Mouse (Mus musculus) kidney, adult 11 months (tissue): ENCODE data around the gene Daam1.

Experiments used
- DNase-seq: peaks from one replicate; pipeline ENCODE4 v3.0.0; 2022

Daam1 gene

DNA sequence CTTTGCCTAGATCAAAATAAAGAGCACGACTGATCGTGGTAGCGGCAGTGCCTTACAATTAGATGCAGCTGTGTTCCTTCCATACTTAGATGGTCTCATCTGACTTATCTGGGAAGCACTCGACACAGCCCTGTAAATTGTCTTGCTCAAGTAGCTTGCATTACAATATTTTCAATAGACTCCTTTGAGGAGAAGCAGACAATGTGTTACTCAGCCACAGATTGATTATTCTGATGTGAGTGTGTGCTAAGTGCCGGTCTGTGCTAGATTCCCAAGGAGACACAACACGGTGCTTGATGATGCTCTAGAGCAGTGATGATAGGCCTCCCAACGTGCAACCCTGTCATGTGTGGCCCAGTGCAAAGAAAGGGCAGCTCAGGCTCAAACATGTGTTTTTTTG is 70.3 kb downstream of the Daam1 start:
- no peak for DNase-seq

DNA sequence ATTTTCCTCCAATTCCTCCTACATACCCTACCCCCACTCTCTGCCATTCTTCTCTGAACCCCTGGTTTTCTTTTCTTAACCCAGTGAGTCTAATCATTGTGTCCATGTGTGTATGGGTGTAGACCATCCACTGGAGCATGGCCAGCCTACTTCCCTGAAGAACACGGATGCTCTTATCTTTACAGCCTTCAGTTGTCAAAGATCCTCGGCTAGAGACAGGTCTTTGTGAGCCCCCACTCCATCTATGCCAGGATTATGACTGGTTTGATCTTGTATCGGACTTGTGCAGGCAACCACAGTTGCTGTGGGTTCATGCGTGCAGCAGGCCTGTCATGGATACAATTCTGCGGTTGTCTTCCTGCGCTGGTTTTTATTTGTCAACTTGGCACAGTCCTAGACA is 71.0 kb downstream of the Daam1 start:
- no peak for DNase-seq

DNA sequence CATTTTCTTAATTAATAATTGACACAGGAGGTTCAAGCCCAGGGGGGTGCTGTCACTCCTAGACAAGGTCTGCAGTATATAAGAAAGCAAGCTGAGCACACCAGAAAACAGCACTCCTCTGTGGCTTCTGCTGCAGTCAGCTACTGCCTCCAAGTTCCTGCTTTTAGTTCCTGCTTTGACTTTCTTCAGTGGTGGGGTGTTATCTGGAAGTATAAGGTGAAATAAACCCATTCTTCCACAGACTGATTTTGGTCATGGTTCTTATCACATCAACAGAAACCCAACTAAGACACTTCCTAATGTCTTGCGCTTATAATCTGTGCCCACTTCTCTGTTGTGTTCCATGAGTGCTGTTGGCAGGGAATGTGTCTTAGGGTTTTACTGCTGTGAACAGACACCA is 71.4 kb downstream of the Daam1 start:
- no peak for DNase-seq

DNA sequence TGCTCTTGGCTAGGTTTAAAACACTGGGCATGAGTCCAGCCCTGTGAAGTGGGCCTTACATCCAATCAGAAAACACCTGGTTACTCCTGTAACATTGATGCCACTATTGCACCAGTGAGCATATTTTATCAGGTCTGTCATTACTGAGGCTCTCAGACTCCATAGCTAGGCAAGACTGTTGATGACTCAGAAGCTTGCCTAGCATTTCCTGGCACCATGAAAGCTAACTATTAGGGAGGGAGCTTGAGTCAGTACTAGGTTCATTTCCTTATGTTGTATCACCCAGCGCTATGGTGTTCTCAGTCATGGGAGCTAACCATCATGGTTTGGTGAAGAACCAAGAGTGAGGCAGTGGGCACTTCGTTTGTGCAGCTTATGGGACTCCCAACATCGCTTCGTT is 72.3 kb downstream of the Daam1 start:
- DNase-seq = no peak

DNA sequence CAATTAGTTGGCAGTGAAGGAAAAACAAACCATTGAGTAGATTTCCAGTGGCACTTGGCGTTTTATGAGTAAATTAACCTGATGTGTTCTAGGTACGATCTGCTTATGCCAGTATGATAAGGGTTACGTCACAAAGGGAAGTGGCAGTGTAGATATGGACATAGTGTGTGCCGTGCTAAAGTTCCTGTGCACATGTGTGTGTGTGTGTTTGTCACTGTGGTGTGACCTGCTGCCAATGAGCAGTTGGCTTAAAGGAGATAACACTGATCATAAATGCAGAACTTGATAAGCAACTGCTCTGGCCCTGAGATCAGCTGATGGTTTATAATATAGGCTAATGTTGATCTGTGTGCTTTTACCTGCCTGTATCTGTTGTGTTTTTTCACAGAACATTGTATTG is 73.4 kb downstream of the Daam1 start:
- DNase-seq = no peak

DNA sequence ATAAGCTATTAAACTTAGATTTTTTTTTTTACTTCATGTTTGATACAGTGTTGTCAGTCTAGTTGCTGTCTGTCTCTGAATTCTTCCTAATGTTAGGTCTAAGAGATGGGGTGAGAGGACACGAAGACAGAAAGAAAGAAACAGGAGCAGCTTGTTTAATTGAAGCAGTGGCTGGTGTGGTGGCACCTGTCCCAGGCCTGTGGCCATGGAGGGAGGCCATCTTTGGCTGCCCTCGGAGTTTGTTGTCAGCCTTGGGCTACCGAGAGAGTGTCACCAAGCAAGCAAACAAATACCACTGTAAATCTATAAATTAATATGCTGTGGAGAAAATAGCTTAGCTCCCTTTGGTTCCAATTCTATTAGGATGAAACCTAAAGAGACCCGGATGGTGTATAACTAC is 74.0 kb downstream of the Daam1 start:
- no peak for DNase-seq

DNA sequence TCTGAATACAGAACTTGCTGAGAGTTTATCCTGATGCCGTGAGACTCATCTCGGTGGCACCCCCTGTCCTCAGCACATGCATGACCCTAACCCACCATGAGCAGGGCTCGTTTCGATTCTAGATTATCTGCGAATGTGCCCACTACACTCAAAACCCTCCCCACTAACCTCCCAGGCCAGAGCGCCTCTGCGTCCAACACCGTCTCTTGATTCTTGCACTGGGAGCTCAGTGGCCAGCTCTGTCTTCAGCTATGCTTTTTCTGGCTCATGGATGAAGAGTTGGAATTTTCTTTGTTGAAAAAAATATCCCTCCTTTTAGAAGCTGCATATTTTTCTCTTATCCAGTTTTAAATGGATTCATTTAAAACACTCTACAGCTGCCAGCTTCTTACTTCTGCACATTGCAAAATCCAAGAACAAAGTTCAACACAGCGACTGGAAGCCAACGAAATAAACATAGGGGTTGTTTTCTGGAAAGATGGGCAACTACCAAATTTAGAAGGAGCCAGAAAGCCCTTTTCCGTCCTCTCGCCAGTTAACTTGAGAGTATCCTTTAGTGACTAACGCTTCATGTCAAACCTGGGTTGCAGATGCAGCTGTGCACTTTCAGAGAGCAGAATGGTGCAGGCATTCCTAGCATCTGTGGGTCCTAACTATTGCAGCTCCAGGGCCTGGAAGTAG is 74.9 kb downstream of the Daam1 start:
- peak; percentile 21 for DNase-seq

DNA sequence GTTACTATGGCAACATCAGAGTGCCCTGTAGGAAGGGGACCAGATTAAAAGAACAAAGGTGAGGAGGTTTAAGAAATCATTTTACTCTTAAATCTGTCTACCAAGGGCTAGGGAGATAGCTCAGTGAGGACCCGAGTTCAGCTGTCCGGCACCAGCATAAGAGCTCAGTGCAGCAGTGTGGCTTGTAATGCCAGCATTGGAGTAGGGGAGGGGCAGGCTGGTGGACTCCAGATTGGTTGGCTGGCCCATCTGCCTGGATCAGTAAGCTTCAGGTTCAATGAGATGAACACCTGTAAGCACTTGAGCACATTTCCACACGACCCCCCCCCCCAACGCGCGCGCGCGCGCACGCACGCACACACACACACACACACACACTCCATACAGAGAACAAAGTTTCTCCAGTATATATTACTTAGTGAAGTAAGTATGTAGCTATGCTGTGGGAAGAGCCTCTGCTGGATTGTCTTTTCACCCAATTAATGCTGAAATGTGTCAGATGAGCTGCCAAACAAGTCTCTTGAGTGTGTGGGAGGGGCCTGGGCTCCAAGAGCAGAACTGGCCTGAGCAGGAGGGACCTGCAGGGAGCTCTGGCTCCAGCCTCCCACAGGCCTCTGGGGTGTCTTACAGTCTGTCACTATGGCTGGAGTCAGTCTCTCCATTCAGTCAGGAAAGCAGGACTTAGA is 75.8 kb downstream of the Daam1 start:
- DNase-seq = peak; percentile 36

DNA sequence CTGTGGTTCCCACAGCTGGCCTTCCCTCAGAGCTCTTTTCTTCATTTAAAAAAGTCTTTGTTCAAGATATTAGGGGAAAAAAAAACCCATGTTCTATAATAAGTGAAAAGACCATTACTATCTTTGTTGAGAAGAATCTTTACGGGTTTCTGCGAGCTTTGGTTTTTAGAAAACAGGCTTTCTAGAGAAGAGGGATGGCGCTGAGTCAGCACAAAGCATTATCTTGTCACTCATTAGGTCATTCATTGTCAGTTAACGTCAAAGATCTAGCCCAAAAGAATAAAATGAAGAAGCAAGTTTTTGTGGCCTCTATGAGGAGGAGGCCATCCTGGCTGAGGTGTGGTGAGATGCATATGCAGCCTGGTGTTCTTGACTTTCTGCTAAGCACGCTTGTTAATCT is 78.1 kb downstream of the Daam1 start:
- no peak for DNase-seq

DNA sequence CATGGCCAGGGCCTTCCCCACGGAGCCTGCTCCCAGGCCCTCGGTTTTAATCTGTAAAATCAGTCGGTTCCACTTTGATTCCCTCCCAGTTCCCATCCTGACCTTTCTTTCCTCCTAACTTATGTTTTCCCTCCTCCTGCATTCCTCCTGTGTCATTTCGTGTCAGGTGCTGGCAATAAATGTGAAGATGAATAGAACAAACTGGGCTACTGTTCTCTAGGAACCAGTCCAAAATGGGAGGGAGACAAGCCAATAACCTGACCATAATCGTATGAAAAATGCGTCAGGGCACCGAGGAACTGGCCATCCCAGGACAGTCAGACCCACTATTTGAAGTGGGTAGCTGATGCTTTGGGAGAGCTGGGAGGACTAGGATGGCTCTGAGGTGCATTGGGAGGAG is 79.4 kb downstream of the Daam1 start:
- DNase-seq = no peak

DNA sequence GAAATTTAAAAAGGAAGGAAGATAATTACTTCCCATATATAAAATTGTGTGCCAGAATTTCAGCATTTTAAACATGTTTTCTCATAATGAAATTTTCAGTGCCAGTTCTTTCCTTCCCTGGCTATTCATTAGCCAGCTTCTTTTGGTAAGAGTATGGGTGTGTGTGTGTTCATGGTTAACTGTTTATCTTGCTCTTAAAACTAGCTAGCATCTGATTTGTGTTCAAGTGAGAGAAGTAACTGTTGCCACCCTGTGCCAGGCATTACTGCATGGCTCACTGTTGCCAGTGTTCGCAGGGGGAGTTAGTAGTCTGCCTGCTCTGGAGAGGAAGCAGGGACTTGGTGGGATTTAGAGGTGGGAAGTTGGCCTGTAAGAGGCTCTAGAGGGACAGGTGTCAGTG is 81.4 kb downstream of the Daam1 start:
- DNase-seq = no peak

DNA sequence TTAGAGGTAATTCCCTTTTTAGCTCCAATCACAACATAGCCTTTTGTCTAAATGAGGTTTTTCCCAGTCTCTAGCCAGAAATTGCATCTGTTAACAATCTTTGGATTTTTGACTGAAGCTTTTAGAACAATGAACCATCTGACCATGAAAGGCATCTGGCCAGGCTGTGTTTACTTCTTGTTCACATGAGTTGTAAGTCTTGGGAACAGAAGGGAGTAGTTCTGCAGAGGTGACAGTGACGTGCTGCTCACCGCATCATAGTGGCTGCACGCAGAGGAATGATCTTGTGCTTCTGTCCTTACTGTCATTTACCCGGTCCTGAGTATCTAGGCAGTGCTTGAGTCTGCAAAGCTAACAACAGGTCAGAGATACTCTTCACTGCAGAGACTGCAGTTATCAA is 88.3 kb downstream of the Daam1 start:
- no peak for DNase-seq

DNA sequence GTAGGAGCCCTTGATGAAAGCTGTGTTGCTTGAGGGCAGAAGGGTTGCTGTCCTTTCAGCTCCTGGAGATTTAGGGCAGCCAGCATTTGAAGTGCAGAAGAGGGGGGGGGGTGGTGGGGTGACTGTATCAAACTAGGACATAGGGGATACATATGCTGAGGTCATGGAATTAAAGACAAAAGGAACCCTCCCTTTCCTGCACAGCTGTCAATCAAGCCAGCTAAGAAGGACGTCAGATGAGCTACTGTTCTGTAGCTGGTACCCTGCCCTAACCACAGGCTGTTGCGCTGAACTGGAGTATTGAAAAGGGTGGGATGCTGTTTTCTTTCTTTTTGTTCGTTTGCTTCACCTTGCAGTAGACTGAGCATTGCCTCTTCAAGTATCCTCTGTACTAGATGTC is 89.1 kb downstream of the Daam1 start:
- no peak for DNase-seq

DNA sequence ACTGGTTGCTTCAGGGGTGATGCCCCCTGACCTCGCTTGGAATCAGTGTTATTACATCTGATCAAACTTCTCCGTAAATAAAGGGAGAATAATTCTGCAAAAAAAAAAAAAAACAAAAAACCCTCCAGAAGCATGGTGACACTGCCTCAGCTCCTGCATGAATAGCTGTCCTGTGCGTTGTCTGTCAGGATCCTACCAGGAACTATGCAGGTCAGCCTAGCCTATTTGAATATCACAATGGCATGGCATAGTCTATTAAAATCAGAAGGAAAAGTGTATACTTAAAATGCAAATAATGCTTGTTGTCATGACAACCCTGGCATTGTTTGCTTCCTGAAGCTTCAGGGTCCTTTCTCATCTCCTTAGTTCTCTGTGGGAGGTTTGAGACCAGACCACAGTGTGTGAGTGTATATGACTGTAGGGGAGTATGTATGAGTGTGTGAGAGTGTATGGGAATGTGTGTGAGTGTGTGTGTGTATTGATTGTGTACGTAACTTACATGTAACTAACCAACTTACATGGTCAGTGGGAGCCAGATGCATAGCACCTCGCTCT is 92.0 kb downstream of the Daam1 start:
- no peak for DNase-seq

DNA sequence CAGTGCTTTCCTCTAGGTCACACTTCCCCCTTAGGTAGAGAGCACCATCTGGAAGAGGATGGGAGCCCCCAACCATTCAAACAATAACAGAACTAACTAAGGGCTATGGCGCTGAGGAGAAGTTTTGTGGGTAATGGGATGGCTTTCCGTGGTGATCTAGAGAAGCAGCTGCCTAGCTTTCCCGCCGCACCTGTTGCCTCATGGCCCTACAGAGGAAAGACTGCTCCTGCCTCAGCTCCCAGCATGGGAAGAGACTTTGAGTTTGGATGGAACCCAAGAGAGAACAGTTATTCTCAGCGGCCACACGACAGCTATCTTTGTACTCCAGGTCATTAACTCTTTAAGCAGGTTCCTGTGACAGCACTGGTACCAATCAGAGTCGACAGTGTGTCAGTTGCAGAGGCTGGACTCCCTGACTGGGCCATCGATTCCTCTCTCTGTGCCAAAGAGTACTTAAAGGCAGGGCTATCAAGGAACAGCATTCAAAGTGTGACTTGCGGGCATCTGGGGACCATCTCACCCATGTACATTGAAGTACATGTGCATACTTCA is 94.2 kb downstream of the Daam1 start:
- DNase-seq = no peak

DNA sequence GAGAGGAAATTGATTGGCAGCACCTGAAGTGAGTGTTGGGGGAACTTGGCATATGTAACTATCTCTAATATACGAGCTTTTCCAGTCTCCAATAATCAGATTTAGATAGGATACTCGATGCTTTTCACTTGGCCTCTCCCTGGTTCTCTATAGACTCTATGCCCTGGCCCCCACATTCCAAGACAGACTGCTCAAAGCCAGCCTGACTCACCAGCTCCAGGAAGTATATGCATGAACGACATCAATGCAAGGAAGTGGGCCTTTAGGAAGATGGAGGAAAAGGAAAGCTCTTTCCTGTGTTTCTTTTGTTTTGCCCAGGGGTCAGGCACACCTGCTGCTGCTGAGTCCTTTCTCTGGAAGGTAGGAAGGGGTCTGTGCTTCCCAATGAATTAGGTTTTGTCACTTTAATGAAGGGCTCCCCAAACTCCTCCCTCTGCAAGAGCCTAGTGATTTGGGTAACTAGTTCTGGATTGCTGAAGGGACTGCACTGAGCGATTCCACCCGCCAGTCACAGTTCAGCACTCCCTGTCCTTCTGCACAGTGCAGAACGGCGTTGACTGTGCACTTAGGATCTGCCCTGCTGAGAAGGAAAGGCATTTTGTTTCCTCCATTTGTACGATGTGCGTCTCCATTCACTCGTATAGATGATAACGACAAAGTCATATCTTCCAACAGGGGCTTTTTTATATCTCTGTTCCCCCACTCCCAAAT is 95.3 kb downstream of the Daam1 start:
- DNase-seq = no peak

DNA sequence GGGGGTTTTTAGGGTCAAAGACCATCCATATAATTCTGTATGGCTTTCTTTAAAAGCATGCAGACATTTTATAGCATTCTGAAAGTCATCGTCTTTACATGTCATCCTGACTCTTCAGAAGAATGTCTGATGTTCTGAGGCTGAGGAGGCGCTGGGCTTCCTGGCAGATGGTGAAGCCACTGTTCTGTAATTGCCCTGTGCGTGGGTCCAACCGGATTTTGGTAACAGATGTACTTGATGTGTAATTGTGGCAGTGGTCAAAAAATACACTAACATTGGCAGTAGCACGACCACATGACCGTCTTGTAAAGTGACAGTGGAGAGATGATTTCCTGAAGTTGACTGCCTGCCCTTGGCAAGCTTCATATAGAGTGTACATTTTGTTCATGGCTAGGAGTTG is 97.2 kb downstream of the Daam1 start:
- DNase-seq = no peak

DNA sequence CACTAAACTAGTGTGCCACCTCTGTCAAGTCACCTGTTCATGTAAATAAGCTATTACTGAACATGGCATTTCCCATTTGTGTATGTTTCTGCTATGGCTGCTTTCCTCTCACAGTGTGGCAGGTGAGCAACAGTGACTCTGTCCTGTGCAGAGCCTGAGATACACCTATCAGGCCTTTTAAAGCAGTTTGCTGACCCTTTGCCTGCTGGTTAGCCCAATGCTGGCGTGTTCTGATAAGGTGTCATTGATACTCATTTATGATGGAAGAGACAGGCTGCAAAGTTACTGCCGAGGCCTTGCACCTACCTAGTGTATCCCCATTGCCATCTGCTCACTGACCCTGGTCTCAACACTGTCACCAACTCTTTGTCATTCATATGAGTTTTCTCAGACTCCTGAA is 99.0 kb downstream of the Daam1 start:
- DNase-seq = no peak

DNA sequence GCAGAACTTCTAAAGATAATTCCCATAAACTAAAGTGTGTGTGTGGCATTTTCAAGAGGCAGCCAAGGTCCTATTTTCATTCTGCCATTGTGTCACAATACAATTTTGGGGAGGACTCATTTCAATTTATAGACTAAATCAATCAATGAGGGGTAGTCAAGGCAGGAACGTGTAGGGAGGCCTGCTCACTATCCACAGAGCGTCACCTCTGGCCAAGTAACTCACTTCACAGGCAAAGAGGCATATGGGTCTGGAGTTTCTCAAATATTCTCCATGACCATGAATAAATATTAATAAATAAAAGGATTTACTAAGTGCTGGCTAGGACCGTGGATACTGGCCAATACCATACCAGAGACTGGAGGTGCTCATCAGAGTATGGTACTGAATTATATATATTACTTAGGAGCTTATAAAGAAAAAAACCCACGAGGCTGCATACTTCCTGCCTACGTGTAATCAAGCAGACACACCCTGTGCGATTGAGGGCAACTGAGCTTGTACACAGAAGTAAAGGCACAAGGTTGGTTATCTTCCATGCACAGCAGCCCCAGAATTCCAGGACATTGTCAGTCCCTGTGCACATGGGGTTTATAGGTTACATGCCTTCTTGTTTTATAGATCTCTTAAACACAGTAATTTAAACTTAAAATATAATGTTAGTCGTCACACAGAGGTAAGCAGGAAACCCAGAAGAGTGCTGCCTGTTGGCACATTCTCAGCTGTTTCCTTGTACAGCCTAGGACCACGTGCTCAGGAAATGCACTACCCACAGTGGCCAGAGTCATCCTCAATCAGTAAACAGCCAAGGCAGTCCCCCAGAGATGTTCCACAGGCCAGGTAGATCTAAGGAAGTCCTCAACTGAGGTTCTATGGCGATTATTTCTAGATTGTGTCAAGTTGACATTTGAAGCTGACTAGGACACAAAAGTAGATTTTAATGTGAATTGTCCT is 101.8 kb downstream of the Daam1 start:
- no peak for DNase-seq

DNA sequence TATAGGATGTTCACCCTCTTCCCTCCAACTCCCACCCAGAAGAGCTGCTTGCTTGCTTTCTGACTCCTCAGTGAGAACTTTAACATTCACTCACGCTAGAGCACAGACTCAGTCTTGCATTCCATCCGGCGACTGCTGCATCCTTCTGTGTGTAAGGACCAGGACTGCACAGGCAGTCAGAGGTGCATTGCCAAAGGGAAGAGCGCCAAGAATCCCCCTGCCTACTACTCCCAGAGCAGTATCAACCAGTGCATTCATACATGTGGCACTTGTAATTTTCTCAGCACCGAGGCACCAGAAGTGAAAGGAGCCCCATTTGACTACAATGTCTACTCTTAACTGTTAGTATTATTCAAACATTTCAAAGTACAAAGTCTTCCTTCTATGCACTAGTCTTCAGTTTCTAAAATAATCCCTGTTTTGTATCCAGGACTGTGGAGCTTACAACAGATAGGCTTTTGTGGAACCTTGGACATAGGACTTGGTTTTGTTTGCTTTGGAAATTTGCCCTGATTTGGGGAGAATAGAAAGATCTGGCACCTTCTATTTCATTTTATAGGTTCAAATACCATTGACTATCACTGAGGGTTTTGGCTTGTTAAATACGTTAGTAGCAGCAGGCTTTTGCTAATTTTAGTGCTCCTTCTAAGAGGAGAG is 103.2 kb downstream of the Daam1 start:
- no peak for DNase-seq

DNA sequence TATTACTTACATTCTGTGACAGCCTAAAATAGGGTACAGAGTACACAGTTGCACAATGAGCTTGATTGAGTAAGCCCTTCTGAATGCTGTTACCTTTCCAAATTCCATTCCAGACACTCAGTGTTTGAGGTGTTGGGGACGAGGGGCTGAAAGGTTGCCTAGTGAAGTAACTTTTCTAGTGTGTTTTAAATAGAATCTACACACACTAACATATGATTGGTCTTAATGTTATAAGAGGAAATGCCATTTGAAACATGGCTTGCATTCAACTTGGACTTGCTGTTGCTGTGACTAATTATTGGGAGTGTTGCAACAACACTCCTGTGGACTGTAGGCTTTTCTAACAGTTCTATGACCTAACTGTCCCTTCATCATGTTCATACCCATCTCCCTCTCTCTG is 105.8 kb downstream of the Daam1 start:
- DNase-seq = no peak

DNA sequence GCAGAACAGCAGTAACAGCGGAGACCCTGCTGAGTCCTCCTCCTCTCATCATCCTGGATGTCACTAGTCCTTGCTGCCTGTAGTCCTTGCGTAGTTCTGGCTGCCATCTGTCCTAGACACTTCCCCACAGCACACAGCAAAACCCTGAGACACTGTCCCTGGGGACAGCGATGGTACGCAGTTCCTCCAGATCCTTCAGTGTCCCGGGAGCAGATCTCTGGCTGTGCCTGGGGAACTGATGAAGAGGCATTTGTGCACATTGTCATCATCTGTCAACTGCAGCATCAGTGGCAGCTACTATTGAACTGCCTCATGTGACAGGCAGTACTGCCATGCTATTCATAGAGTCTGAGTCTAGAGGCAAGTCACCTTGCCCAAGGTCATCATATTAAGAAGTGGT is 107.6 kb downstream of the Daam1 start:
- no peak for DNase-seq
